Mouse (Mus musculus) gastrocnemius, adult 2 months (tissue): ENCODE results near the gene Dpy30. TPM values are rescaled to one million over a fixed set of nuclear protein-coding genes. Genes with fewer than 3 reads are reported as not detected.
"Not testable (repeated sequence)": the region's sequence is repeated elsewhere in the genome, so short reads cannot be mapped to it uniquely, and the experiment has no call there.

ENCODE experiments used
- DNase-seq: peaks from one replicate; pipeline ENCODE4 v3.0.0; 2022
- H3K27ac ChIP-seq: fragments of 200-600 bp; 2 replicates; pipeline ENCODE4 v1.8.1; 2022; ENCODE audit warnings: mild to moderate bottlenecking
- H3K4me3 ChIP-seq: fragments of 200-600 bp; 2 replicates; pipeline ENCODE4 v1.8.1; 2022; ENCODE audit warnings: mild to moderate bottlenecking, moderate library complexity
- CTCF ChIP-seq: fragments of 200-600 bp; IDR thresholded peaks from 2 replicates; pipeline ENCODE4 v1.8.1; 2022; ENCODE audit warnings: antibody characterized with exemption, mild to moderate bottlenecking, moderate library complexity
- intact Hi-C: fragments of 180-260 bp; cut with DNase I; formaldehyde crosslinking; loops from one replicate; pipeline ENCODE4 v1.15.1; 2025
- long read RNA-seq, 2 experiments: library from polyadenylated mRNA; stranded (forward); transcript quantifications; one replicate each; pipeline ENCODE4 v2.0.0; 2021
- total RNA-seq, 2 experiments: library from RNA; stranded (reverse); gene quantifications; 2 replicates each; pipeline ENCODE4 v1.2.3; 2021

Dpy30 gene
- total RNA-seq, result 10 to 100 TPM; 45.2 to 57.6 TPM
- long read RNA-seq, experiment 1, transcript Dpy30-206 (5 exons, 734 nt), result major isoform, 27 of 30 reads
- long read RNA-seq, experiment 1, partial matches to known transcripts, result 0 of 30 reads
- long read RNA-seq, experiment 1, other reads (novel, unspliced or antisense), result 0 of 30 reads
- long read RNA-seq, experiment 2, transcript Dpy30-206 (5 exons, 734 nt), result major isoform, 33 of 38 reads
- long read RNA-seq, experiment 2, partial matches to known transcripts, result 0 of 38 reads
- long read RNA-seq, experiment 2, other reads (novel, unspliced or antisense), result 4 of 38 reads

- intact Hi-C loops, result no loop called here
- no peak for TF ChIP-seq CTCF
- Histone ChIP-seq H3K27ac (no peak within 1 kb of the TSS), H3K4me3 (no peak within 1 kb of the TSS)
- DNase-seq, result no peak
These were observed at the start of gene Dpy30 for GRCm38 (mm10) chr17:74323844-74324243. TSS of gene Dpy30 (minus strand) at chr17:74323944.

- intact Hi-C loops, result no loop called here
- DNase-seq, result no peak
- H3K27ac ChIP-seq, result no peak overlapping the region
- H3K4me3 ChIP-seq, result no peak overlapping the region
- no peak for TF ChIP-seq CTCF
These were observed 39.8 kb upstream of the Dpy30 start for GRCm38 (mm10) chr17:74363592-74363991.

GRCm38 (mm10) chr17:74341151-74341550 lies 17.4 kb upstream of the Dpy30 start:
- peak overlapping the region; percentile 92 for H3K27ac ChIP-seq
- TF ChIP-seq CTCF, result no peak
- DNase-seq, result peak; percentile 21
- intact Hi-C loops, result no loop called here
- H3K4me3 ChIP-seq, result peak overlapping the region; percentile 74

- H3K27ac ChIP-seq, result peak within 1 kb of the TSS; percentile 92
- intact Hi-C loops, result loop anchor here (1.0 to 2.0 kb wide), 3 partner anchors 22 to 190 kb away; partner anchors contain the start of gene Memo1
- H3K4me3 ChIP-seq, result peak within 1 kb of the TSS; percentile 74
- no peak; the same call in 1 of the 2 replicates for TF ChIP-seq CTCF
- peak; percentile 89 for DNase-seq
These were observed 15.4 kb upstream of the Dpy30 start, which contains the start of gene Spast for GRCm38 (mm10) chr17:74338937-74339804. TSS of gene Spast (plus strand) at chr17:74338987.

- intact Hi-C loops, result loop anchor here (1.0 to 2.0 kb wide), 3 partner anchors 22 to 191 kb away; partner anchors contain the start of gene Memo1
- Histone ChIP-seq H3K27ac (peak overlapping the region; percentile 92), H3K4me3 (peak overlapping the region; percentile 74)
- TF ChIP-seq CTCF, result no peak
- peak; percentile 97 for DNase-seq
These were observed 14.6 kb upstream of the Dpy30 start for GRCm38 (mm10) chr17:74338225-74338931.

GRCm38 (mm10) chr17:74331049-74331676 lies 7.4 kb upstream of the Dpy30 start:
- no peak overlapping the region for H3K4me3 ChIP-seq
- intact Hi-C loops, result no loop called here
- TF ChIP-seq CTCF, result no peak
- no peak for DNase-seq
- no peak overlapping the region for H3K27ac ChIP-seq

GRCm38 (mm10) chr17:74328146-74328545 lies 4.4 kb upstream of the Dpy30 start:
- peak; percentile 36 for DNase-seq
- intact Hi-C loops, H3K4me3 ChIP-seq, H3K27ac ChIP-seq: not testable (repeated sequence)
- TF ChIP-seq CTCF, result peak; percentile 62

- intact Hi-C loops, DNase-seq, H3K4me3 ChIP-seq, H3K27ac ChIP-seq: not testable (repeated sequence)
These were observed 3.5 kb upstream of the Dpy30 start for GRCm38 (mm10) chr17:74327195-74327594.

GRCm38 (mm10) chr17:74322400-74323054 lies 1.2 kb downstream of the Dpy30 start:
- TF ChIP-seq CTCF, result peak; percentile 43; the same call in 1 of the 2 replicates
- no peak overlapping the region for H3K27ac ChIP-seq
- H3K4me3 ChIP-seq, result no peak overlapping the region
- intact Hi-C loops, result no loop called here
- no peak for DNase-seq

- H3K27ac ChIP-seq, result no peak overlapping the region
- intact Hi-C loops, result no loop called here
- DNase-seq, result no peak
- peak; percentile 2; the same call in 1 of the 2 replicates for TF ChIP-seq CTCF
- H3K4me3 ChIP-seq, result no peak overlapping the region
These were observed 5.0 kb downstream of the Dpy30 start for GRCm38 (mm10) chr17:74318721-74319120.

- Histone ChIP-seq H3K27ac (peak overlapping the region; percentile 99), H3K4me3 (peak overlapping the region; percentile 100)
- intact Hi-C loops, result loop anchor here (1.0 to 2.0 kb wide), 2 partner anchors 22 kb away; partner anchors contain the start of gene Spast
- peak; percentile 94 for DNase-seq
- peak; percentile 22; the same call in 1 of the 2 replicates for TF ChIP-seq CTCF
These were observed 7.4 kb downstream of the Dpy30 start for GRCm38 (mm10) chr17:74316309-74316863.
